Mouse (Mus musculus) hematopoietic stem cell, adult 5-6 weeks (primary cell): ENCODE results near the gene Npvf. TPM values are rescaled to one million over a fixed set of nuclear protein-coding genes. Genes with fewer than 3 reads are reported as not detected.

Source experiments
- ATAC-seq, 2 experiments: fragments of 125-278 bp in 1 of 2; replicated peaks in 1 of 2; 2 replicates each; pipeline ENCODE4 v1.8.0; 2016 to 2017; ENCODE audit warnings: inconsistent platforms in 2 of 2, mild to moderate bottlenecking in 2 of 2, moderate number of reproducible peaks in 2 of 2, low read depth in 1 of 2, moderate TSS enrichment in 1 of 2; ENCODE audit not compliant: low FRiP score in 2 of 2, poor library complexity in 2 of 2, severe bottlenecking in 2 of 2, insufficient read depth in 1 of 2, low TSS enrichment in 1 of 2
- total RNA-seq: library from RNA; stranded (forward); fragments of 172-1452, 232-1000 nt; gene quantifications from 2 replicates; pipeline ENCODE4 v1.2.3, GENCODE M21; 2017

The Npvf gene
- total RNA-seq, 1 experiment from 2014 or later = not detected

GRCm38 (mm10) chr6:50647656-50648055, 6.6 kb downstream of the Npvf start:
- no peak for ATAC-seq

- ATAC-seq = no peak
Measured at GRCm38 (mm10) chr6:50646659-50647058, 7.6 kb downstream of the Npvf start.

GRCm38 (mm10) chr6:50644701-50645100, 9.5 kb downstream of the Npvf start:
- no peak for ATAC-seq

GRCm38 (mm10) chr6:50641898-50642297, 12.3 kb downstream of the Npvf start:
- ATAC-seq = no peak

- ATAC-seq = no peak
Measured at GRCm38 (mm10) chr6:50640377-50640776, 13.9 kb downstream of the Npvf start.

GRCm38 (mm10) chr6:50639656-50640055, 14.6 kb downstream of the Npvf start:
- ATAC-seq = no peak

GRCm38 (mm10) chr6:50626170-50626569, 28.1 kb downstream of the Npvf start:
- peak in 1 of 2 experiments; percentile 49; a peak in 2 of 4 replicates for ATAC-seq

- ATAC-seq = peak; percentile 36 to 46; a peak in 1 of 4 replicates
Measured at GRCm38 (mm10) chr6:50618273-50618672, 36.0 kb downstream of the Npvf start.

- ATAC-seq = peak; percentile 42 to 49; a peak in 3 of 4 replicates
Measured at GRCm38 (mm10) chr6:50601620-50602019, 52.6 kb downstream of the Npvf start.

Other genes starting within 250 kb of the Npvf start
- gene Osbpl3, start 198.2 kb downstream of the Npvf start, total RNA-seq = 13.9 and 22.8 TPM in 2 replicates
- 71.9 and 119 TPM in 2 replicates for gene Cycs, start 87.9 kb downstream of the Npvf start, total RNA-seq
- 0.81 and 1.5 TPM in 2 replicates for gene 4921507P07Rik, start 57.8 kb downstream of the Npvf start, total RNA-seq